Mouse (Mus musculus) T-cell, adult 2 months (primary cell): ENCODE data around the gene Alk.

ENCODE experiments used
- DNase-seq: peaks from one replicate; pipeline ENCODE4 v3.0.0; 2022; ENCODE audit warnings: low spot score

The Alk gene

GRCm38 (mm10) chr17:72253411-72253810, 351.0 kb downstream of the Alk start:
- DNase-seq, result no peak

DNA sequence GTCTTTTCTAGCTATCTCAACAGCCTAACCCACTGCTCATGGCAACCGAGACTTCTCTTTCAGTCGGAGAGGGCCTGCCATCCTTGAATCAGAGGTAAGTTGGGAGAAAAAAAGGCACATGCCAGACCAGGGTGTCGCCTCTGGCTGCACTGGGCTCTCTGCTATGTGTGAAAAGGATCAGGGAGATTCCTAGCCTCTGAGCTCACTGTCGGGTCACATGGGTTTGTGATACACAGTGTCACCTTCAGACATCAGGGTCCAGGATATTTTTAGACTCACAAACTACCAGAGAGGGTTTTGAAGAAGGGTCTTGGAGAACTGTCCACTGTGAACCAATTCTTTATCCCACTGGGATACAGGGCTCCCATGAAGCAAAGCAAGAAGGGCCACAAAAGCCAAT, 352.9 kb downstream of the Alk start:
- DNase-seq, result no peak

- DNase-seq, result no peak
Observed at GRCm38 (mm10) chr17:72250482-72251405, 353.7 kb downstream of the Alk start.

DNA sequence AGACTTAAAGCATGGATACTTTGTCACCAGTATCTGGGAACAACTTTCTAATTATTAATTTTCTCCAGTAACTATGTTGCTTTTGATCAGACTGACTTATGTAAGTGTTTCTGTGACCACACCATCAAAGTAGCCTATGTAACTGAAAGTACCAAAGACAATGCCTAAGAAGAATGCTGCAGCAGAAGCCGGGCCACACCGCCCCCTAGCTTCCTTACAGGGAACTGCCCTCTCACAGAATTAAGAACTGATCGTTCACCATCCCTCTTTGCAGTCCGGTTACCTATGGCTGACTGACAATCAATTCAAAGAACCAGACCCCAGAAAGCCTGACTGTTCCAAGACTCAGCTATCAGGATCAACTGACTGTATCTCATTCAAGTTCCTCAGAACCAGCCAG, 362.4 kb downstream of the Alk start:
- DNase-seq, result peak; percentile 17

GRCm38 (mm10) chr17:72237315-72237714, 367.1 kb downstream of the Alk start:
- no peak for DNase-seq

DNA sequence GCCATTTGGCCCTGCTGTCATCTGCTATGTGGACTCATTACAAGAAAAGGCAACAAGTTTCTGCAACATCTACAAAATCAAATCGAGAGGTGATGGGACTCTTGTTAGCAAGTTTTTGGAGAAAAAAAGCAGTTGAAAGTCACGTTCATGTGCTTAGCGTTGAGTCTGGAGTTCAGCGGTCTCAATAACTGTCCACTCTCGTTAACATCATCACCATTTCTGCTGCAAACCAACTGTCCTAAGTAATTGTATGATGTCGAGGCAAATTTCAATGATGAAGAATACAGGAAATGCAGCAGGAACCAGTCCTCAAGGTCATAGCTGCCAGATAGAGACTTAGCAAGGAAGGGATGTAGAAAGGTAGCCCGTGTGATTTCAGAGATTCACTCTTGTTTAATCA, 373.5 kb downstream of the Alk start:
- no peak for DNase-seq

DNA sequence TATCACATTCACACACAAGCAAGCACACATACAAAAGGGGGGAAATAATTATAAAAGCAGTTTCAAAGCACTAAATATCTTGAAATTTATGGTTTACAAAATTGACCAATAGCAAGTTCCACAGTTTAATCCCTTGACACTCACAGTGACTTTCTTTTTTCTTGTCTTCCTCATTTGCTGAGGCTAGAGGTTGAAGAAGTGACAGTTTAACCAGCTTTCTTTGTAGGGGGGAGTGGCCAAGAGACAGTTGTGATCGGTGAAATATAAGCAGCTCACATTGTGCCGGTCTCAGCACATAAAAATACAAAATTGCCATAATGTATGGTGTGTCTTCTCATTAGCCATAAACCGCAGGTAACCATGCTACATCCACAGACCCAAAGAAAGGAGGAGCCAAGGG, 385.6 kb downstream of the Alk start:
- no peak for DNase-seq

- no peak for DNase-seq
Observed at GRCm38 (mm10) chr17:72197576-72197975, 406.9 kb downstream of the Alk start.

DNA sequence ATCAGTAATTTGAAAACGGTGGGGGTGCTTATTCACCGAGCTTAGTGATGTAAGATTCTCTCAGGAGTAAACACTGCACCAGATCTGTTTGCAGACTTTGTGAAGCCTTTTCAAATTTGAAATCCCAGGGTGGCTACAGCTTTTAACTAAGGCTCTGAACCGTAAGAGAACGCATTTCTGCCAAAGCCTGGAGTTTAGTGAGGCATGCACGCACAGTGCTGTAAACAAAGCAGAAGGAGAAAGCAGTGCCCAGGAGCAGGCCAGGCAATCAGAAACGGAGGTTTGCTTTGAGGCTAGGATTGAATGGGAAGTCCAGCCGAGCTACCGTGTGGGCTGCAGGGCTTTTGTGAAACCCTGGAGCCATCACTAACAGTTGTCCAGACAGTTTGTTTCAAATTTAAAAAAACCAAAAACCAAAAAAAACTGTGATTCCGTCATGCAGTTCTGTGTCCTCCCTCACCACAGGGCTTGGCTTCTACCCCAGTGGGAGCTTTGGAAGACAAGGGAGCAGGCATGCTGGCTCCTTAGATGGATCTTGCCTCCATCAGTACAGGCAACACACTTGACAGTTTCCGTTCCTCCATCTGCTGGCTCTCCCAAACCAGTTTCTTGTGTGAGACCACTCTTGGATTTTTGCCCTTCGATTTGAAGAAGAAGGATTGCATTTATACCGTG, 409.3 kb downstream of the Alk start:
- DNase-seq, result no peak

- DNase-seq, result no peak
Observed at GRCm38 (mm10) chr17:72190536-72190935, 413.9 kb downstream of the Alk start.

- no peak for DNase-seq
Observed at GRCm38 (mm10) chr17:72187026-72187425, 417.4 kb downstream of the Alk start.

DNA sequence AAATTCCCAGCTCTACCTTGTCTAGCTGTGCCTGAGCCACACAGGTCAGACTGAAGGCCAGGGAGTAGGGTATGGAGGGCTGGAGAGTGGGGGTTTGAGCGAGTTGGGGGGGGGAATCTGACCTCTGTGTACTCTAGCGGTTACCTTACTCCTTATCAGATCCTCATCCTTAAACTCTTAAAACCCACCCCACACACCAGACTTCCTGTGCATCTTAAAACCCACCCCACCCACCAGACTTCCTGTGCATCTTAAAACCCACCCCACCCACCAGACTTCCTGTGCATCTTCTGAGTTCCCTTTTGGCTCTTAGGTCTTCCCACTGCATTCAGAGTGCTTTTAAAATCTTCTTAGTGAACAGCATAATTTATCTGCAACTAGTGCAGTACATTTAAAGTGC, 422.0 kb downstream of the Alk start:
- DNase-seq, result peak; percentile 30

DNA sequence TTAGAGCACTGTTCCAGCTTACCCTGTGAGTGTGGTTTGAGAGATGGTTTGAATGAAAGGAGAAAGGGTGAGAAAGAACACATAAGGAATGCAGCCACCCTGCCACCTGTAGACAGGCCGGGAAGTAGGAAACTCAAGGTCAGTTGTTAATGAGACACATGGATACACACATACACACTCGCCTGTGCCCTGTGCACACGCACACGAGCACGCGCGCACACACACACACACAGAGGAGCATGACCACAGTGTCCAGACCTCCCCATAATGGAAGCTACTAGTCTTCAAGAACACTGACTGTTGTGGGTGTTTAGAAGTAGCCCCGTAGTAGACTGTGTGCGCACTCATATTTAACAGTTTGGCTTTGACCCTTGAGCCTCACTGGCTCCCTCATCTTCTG, 424.2 kb downstream of the Alk start:
- DNase-seq, result no peak

- no peak for DNase-seq
Observed at GRCm38 (mm10) chr17:72179722-72180140, 424.7 kb downstream of the Alk start.

- DNase-seq, result no peak
Observed at GRCm38 (mm10) chr17:72173778-72174177, 430.6 kb downstream of the Alk start.

GRCm38 (mm10) chr17:72168152-72168551, 436.3 kb downstream of the Alk start:
- no peak for DNase-seq

DNA sequence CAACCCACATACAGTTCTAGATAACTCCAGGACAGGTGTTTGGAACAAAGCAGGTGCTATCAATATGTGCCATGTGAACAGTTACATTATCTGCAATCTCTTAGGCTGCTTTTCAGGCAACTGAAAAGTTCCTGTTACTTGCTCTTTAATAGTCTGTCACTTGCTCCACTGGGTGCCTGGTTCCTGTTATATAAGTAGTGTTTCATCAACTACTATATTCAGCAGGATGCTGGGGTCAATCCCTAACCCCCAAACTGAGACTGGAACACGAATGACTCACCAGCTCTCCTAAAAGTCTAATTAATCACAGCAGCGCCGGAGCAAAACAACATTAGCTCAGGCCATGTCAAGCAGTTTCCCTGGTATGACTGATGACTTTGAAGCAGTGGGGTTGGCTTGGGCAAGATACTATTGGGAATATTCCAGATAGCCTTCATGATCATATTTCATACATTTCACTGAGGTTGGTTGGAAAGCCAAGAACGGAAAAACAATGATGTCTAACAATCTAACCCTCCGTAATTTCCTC, 445.5 kb downstream of the Alk start:
- no peak for DNase-seq

DNA sequence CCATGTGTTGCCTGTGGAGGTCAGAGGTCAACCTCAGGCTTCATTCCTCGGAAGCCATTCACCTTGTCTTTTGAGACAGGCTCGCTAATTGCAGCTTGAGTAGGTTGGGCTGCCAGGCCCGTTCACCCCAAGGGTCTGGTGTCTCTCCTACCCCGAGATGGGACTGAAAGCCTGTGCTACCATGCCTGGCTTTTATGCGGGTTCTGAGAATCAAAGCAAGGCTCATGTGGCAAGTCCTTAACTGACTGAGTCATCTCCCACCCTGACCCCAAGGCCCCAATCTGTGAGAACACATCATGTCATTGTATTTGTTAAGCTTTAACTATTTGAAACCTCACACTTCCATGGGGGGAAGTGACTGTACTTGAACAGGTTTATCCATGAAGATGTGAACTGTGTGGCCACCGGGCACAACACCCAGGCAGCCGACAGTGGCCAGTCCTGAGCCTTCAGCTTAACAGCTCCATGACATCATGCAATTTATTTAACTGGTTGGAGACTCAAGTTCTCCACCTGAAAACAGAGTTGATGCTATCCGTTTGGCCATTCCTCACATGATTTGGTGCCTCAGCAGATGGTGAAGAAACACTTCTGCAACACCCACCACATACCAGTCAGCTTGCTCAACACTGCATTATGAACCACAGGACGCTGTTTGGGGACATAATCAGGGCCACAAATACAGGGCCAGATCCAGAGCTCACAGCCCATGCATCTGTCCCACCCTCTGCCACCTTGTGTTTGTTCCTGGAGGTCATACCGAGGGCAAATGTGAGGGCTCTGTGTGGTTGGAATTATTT, 446.4 kb downstream of the Alk start:
- DNase-seq, result no peak

DNA sequence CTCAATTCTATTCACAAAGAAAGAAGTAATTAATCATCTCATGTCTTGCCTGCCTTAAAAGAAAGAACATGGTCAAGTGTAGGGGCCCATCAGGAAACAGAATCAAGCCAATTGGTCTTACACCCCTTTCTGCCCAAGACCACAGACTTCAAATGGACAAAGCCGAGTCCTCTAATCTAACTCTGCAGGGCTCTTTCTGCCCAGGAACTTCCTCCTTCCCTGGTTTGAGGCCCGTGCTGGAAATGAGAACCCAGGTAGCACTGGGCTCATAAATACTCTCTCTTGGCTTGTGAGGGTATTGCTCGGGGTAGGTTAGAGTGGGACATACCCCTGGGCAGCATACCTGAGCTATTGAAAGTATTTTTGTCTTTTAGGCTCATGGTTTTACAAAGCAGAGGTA, 451.4 kb downstream of the Alk start:
- no peak for DNase-seq

GRCm38 (mm10) chr17:72144946-72145598, 459.4 kb downstream of the Alk start:
- no peak for DNase-seq

DNA sequence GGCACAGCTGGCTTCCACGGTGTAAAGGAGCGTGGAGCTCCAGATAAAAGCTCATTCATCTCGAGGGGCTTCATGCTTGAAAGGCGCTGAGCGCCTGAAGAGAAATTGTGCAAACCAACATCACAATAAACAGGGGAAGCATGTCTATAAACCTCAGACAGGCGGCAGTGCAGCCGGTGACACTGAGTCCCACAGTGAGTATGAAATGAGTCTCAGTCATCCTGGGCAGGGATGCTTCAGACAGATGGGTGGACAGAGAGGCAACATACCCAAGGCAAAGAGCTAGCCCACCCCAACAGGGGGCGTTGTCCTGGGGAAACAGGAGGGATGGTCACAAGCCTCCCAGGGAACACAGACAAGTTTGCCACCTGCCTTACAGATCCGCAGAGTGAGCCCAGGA, 460.0 kb downstream of the Alk start:
- DNase-seq, result no peak
